Mouse (Mus musculus) lung, postnatal 0 days (tissue): ENCODE results near the gene Sirt6.

ENCODE experiments used
- CTCF ChIP-seq: IDR thresholded peaks from 2 replicates; pipeline ENCODE4 v1.5.1; 2016; ENCODE audit warnings: antibody characterized with exemption, mild to moderate bottlenecking
- EP300 ChIP-seq: IDR thresholded peaks from 2 replicates; pipeline ENCODE4 v1.6.1; 2016; ENCODE audit warnings: antibody characterized with exemption, mild to moderate bottlenecking, control low read depth

GRCm38 (mm10) chr10:81605666-81605973 lies 22.0 kb downstream of the Sirt6 start:
- TF ChIP-seq EP300 (no peak), CTCF (no peak)
